Mouse (Mus musculus) forebrain, embryonic 11.5 days (tissue): Measurements from ENCODE around the gene Usp4. TPM values are rescaled to one million over a fixed set of nuclear protein-coding genes. Genes with fewer than 3 reads are reported as not detected.
A peak's percentile ranks its signal among the peaks of the same experiment; 100 is the strongest.

Experiments
- ATAC-seq: fragments of 200-750 bp; cut with Nextera tagmentation; replicated peaks from 2 replicates; pipeline ENCODE4 v1.8.0; 2017; ENCODE audit warnings: moderate TSS enrichment; ENCODE audit not compliant: low FRiP score
- DNase-seq: peaks from one replicate; pipeline ENCODE4 v3.0.0-alpha.2; 2017; ENCODE audit warnings: low spot score
- H3K27ac ChIP-seq: fragments of 300-500 bp; sonication (generic); 2 replicates; pipeline ENCODE4 v1.5.1; 2014; ENCODE audit warnings: low read depth, low read length
- H3K27me3 ChIP-seq: fragments of 300-500 bp; sonication (generic); 2 replicates; pipeline ENCODE4 v1.6.1; 2014; ENCODE audit warnings: mild to moderate bottlenecking, low read length, mixed read lengths; ENCODE audit not compliant: control insufficient read depth, insufficient read depth
- H3K36me3 ChIP-seq: fragments of 300-500 bp; sonication (generic); 2 replicates; pipeline ENCODE4 v1.6.1; 2014; ENCODE audit warnings: mild to moderate bottlenecking, low read length, moderate library complexity, mixed read lengths; ENCODE audit not compliant: control insufficient read depth, insufficient read depth
- H3K4me1 ChIP-seq: fragments of 300-500 bp; sonication (generic); replicated peaks from 2 replicates; pipeline ENCODE4 v1.6.1; 2014; ENCODE audit warnings: low read length, mixed read lengths; ENCODE audit not compliant: control insufficient read depth, insufficient read depth
- H3K4me2 ChIP-seq: fragments of 300-500 bp; sonication (generic); 2 replicates; pipeline ENCODE4 v1.6.1; 2014; ENCODE audit warnings: low read depth, mild to moderate bottlenecking, low read length, moderate library complexity, mixed read lengths; ENCODE audit not compliant: severe bottlenecking
- H3K4me3 ChIP-seq: fragments of 300-500 bp; sonication (generic); 2 replicates; pipeline ENCODE4 v1.5.1; 2014; ENCODE audit warnings: low read depth, low read length
- H3K9ac ChIP-seq: fragments of 300-500 bp; sonication (generic); 2 replicates; pipeline ENCODE4 v1.6.1; 2014; ENCODE audit warnings: low read length
- H3K9me3 ChIP-seq: fragments of 300-500 bp; sonication (generic); 2 replicates; pipeline ENCODE4 v1.6.1; 2016; ENCODE audit warnings: low read length, mixed read lengths; ENCODE audit not compliant: control insufficient read depth
- WGBS: fragments of 180-500 bp; shearing (Covaris S2); extraction: QIAGEN DNeasy Blood & Tissue Kit; methylation state at CpG from one replicate; pipeline ENCODE4 v1.1.7; 2014; 5-methylcytosine and 5-hydroxymethylcytosine counted together
- polyA plus RNA-seq: library from polyadenylated mRNA; unstranded; fragments of >200 nt; fragmentation: Nextera tagmentation; extraction: Ambion mirVana; gene quantifications from 2 replicates; pipeline ENCODE4 v1.2.1, GENCODE M21; 2014

The Usp4 gene
- 131 and 138 TPM in 2 replicates for polyA plus RNA-seq

DNA sequence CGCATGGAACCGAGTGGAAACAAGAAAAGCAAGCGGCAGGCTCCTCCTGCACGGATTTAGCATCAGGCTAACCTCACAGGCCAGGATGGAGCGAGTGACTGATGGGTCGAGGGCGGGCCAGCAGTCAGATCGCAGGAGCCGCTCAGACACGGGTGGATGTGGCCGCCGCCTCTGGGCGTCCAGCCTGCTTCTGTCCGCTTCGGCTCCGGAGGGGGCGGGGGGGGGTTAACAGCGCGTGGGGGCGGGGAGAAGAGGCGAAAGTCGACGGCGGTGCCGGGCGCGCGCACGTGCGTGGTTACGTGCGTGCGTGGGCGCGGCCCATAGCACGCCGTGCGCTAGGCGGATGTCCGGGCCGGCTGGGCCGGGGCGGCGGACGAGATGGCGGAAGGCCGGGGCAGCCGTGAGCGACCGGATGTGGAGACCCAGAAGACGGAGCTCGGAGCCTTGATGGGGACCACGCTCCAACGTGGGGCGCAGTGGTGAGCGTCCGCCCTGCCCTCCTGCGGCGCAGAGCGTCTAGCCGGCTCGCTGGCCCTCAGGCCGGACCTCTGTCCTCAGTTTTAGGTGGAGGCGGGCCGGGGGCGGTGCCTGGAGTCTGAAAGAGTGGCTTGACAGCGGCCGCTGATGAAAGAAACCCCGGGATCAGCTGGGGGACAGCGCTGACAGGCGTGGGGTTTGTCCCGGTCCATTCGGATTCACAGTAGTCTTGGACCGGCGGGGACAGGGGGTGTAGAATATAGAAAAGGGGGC is at the start of gene Usp4:
Gene Usp4 (plus strand): TSS at position 314 of the 750 bp plus-strand sequence.
- peak; percentile 95 for ATAC-seq
- H3K4me3 ChIP-seq, result peak within 1 kb of the TSS; percentile 60
- WGBS, result under 1% methylated on average over 74 of the region's 75 CpGs

GRCm38 (mm10) chr9:108301853-108302252 is 45.8 kb upstream of the Usp4 start:
- Histone ChIP-seq H3K36me3 (no peaks in the 10 kb centered on the region; the same call in 1 of the 2 replicates), H3K27ac (no peak overlapping the region), H3K27me3 (no peaks in the 10 kb centered on the region), H3K9ac (no peak overlapping the region), H3K4me1 (peaks cover 8% of the 10 kb centered on the region; the same call in 1 of the 2 replicates), H3K4me2 (no peak overlapping the region), H3K9me3 (no peaks in the 10 kb centered on the region), H3K4me3 (no peak overlapping the region)
- WGBS, result 85% methylated on average over 3 of the region's 3 CpGs
- no peak for ATAC-seq
- no peak for DNase-seq

More for the DNA sequence above, at the start of gene Usp4:
- peaks cover 9% of the 10 kb centered on the region for H3K4me1 ChIP-seq
- peak within 1 kb of the TSS; percentile 94 for H3K27ac ChIP-seq
- peak within 1 kb of the TSS; percentile 77 for H3K4me2 ChIP-seq
- no peaks in the 10 kb centered on the region for H3K27me3 ChIP-seq
- H3K9ac ChIP-seq, result peak within 1 kb of the TSS; percentile 90
- H3K36me3 ChIP-seq, result peaks cover 10% of the 10 kb centered on the region
- peak; percentile 96 for DNase-seq
- H3K9me3 ChIP-seq, result no peaks in the 10 kb centered on the region

DNA sequence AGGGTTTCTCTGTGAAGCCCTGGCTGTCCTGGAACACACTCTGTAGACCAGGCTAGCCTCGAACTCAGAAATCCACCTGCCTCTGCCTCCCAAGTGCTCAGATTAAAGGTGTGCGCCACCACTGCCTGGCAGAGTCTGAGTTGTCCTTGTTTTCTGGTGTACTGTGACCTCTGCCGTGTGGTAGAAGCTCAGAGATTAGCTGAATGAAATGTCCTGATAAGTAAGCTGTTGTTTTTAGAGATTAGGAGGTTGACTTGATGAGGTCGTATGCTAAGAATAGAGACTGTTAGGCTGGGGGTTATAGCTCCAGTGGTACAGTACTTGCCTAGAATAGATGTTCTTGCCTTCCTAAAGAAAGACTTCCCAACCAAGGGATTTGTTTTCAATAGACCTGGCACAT is 42.9 kb upstream of the Usp4 start:
- no peaks in the 10 kb centered on the region; the same call in 1 of the 2 replicates for H3K36me3 ChIP-seq
- peak overlapping the region; percentile 85 for H3K9ac ChIP-seq
- no peaks in the 10 kb centered on the region for H3K9me3 ChIP-seq
- WGBS, result 84% methylated on average over 4 of the region's 4 CpGs
- H3K4me1 ChIP-seq, result peaks cover 3% of the 10 kb centered on the region; the same call in 1 of the 2 replicates
- no peaks in the 10 kb centered on the region for H3K27me3 ChIP-seq
- ATAC-seq, result no peak
- no peak overlapping the region for H3K27ac ChIP-seq
- no peak for DNase-seq
- H3K4me3 ChIP-seq, result peak overlapping the region; percentile 90
- H3K4me2 ChIP-seq, result peak overlapping the region; percentile 90

DNA sequence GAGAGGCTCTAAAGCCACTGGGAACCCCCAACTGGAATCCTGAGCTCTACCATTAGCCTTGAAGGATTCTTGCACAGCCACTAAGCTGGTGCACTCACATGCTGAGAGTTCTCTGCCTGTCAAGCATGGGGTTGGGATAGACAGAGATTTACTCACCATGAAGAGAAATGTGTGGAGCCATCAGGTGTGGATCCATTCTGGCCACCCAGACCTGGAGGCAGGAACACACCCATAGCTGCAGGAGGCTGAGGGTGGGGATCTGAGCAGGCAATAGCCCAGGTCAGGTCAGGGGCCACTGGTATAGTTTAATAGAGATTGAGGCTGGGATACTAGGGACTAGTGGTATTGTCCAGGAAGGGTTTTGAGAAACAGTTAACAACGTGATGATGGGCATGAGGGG is 42.5 kb upstream of the Usp4 start:
- peak overlapping the region; percentile 85 for H3K9ac ChIP-seq
- peaks cover 3% of the 10 kb centered on the region; the same call in 1 of the 2 replicates for H3K4me1 ChIP-seq
- no peaks in the 10 kb centered on the region; the same call in 1 of the 2 replicates for H3K36me3 ChIP-seq
- 7% methylated on average over 1 of the region's 1 CpGs for WGBS
- H3K27ac ChIP-seq, result peak overlapping the region; percentile 99; the same call in 1 of the 2 replicates
- peak overlapping the region; percentile 90 for H3K4me2 ChIP-seq
- no peaks in the 10 kb centered on the region for H3K9me3 ChIP-seq
- ATAC-seq (no peak), DNase-seq (peak; percentile 55)
- H3K4me3 ChIP-seq, result peak overlapping the region; percentile 90
- no peaks in the 10 kb centered on the region for H3K27me3 ChIP-seq

DNA sequence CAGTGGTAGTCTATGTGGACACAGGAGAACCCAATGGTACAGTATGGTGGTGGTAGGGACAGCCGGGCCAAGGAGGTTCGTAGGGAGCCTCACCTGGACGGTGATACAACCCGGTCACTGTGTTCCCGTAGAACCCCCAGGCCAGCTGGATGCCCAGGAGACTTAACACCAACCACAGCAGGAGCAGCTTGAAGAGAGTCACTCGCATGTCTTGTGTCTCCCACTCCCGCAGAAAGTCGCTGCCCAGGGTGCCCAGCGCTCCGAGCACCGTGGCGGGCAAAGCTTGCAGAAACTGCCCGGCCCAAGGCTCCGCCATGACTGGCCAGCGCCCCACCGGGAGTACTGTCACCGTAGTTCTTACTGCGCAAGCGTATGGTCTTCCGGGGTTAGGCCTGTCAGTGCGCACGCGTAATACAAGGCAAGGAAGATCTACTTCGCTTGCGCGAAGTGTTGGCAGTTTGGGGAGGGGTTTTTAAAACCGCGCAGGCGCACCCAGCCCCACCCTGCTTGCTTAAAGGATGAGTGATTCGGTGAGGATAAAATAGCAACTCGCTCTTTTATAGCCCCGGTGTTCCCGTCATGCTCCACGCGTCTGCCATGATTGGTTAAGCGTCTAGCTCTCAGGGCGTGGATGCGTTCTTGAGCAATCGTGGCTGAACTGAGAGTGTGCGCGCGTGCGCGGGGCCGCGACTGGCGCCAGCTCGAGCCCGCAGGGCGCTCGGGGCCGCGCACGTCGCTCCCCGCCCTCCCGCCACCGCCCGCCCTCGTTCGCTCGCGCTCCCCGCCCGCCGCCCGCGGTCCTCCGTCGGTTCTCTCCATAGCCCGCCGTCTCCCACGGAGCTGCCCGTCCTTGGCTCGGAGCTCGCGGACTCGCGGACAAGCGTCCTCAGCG is 41.8 kb upstream of the Usp4 start, which contains the start of the genes Rhoa and Tcta:
Gene Rhoa (plus strand): TSS at position 501 of the 892 bp plus-strand sequence.
Gene Tcta (minus strand): TSS at position 532 of the 892 bp plus-strand sequence.
- Histone ChIP-seq H3K27me3 (no peaks in the 10 kb centered on the region), H3K9me3 (no peaks in the 10 kb centered on the region), H3K36me3 (no peaks in the 10 kb centered on the region; the same call in 1 of the 2 replicates), H3K4me3 (peak within 1 kb of the TSS; percentile 90), H3K27ac (peak within 1 kb of the TSS; percentile 99), H3K4me1 (peaks cover 3% of the 10 kb centered on the region; the same call in 1 of the 2 replicates), H3K4me2 (peak within 1 kb of the TSS; percentile 90), H3K9ac (peak within 1 kb of the TSS; percentile 94)
- ATAC-seq (peak; percentile 96), DNase-seq (peak; percentile 98)
- WGBS, result under 1% methylated on average over 80 of the region's 81 CpGs

DNA sequence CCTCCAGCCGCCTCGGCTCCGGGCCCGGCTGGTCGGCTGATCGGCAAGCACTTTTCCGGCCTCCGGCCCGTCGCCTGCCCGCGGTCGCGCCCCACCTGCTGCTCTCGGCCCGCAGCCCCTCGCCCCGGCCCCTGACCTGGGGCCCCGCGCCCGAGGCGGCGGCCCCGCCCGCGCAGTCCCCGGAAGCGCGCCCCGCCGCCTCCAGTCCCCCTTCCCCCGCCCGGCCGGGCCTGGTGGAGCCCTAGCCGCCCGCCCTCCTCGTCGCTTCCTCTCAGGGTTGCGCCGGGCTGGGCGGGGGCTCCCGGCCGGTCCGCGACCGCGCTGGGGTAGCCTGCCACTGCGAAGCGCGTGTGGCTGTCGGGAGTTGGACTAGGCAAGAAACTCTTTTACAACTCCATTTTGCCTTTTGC is 41.1 kb upstream of the Usp4 start:
- H3K9ac ChIP-seq, result peak overlapping the region; percentile 94
- H3K27ac ChIP-seq, result peak overlapping the region; percentile 99
- DNase-seq (peak; percentile 90), ATAC-seq (peak; percentile 80)
- under 1% methylated on average over 51 of the region's 51 CpGs for WGBS
- H3K27me3 ChIP-seq, result no peaks in the 10 kb centered on the region
- H3K9me3 ChIP-seq, result no peaks in the 10 kb centered on the region
- H3K4me1 ChIP-seq, result peaks cover 3% of the 10 kb centered on the region; the same call in 1 of the 2 replicates
- H3K36me3 ChIP-seq, result no peaks in the 10 kb centered on the region
- peak overlapping the region; percentile 90 for H3K4me3 ChIP-seq
- peak overlapping the region; percentile 59 for H3K4me2 ChIP-seq

DNA sequence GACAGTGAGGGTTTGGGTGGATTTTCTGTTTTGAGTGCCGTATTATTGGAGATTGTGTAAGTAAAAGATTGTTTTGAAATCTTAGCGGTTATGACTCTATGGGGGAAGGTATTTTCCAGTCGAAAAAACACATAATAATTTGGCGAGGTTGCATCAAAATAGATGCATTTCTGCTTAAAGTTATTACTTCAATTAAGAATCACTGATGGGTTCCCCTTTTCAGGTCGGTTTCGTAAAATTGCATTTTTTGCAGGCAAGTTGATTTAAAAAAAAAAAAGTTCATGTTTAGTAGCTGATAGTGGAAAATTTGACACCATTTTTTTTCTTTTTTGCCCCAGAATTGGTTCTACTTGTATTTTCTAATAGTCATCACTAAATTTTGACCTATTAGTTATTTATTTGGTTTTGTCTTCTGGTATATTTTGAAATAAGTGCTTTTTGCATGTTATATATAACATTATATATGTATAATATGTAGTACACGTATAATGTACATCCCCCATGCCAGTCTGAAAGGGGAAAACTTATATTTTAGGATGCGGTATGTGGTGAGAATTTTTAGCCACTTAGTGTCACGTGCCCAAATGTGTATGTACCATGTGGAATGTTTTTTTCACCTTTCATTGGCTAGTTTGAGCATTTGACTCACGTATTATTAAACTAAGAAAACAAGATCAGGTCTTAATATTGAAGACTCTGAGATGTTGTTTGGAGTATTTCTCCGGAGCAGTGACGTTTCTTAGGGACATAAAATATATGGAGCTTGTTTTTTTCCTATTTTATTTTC is 40.4 kb upstream of the Usp4 start:
- Histone ChIP-seq H3K27me3 (no peaks in the 10 kb centered on the region), H3K27ac (peak overlapping the region; percentile 99; the same call in 1 of the 2 replicates), H3K4me2 (peak overlapping the region; percentile 59), H3K9ac (peak overlapping the region; percentile 94), H3K4me1 (peaks cover 3% of the 10 kb centered on the region; the same call in 1 of the 2 replicates), H3K36me3 (no peaks in the 10 kb centered on the region), H3K4me3 (peak overlapping the region; percentile 90), H3K9me3 (no peaks in the 10 kb centered on the region)
- DNase-seq (no peak), ATAC-seq (no peak)
- WGBS, result 28% methylated on average over 12 of the region's 12 CpGs
